ENCODE assay signal across 9 mouse cellular contexts in the genomic region with DNA sequence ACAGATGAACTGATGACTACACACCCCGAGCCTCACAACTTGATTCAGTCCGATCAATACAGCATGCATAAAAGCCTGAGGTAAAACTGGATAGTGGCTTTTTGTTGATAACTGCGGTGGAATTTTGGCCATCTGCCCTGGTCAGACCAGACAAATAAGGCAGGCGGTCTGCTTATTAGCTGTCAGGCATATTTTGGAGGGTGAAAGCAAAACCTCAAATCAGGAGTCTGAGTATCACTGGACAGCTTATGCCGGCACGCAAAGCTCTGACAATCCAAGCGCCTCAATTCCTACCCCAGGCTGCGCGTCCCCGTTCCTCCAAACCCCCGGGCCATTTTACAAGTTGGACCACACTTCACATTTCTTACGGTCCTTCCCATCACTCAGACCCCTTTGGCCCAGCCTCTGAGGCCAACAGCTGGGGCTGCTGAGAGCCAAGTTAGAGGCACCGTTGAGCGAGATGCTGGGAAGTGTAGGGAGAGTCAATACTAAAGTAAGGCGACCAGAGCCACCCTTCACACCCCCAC. TPM values are rescaled to one million over a fixed set of nuclear protein-coding genes. Genes with fewer than 3 reads are reported as not detected.
A peak's percentile ranks its signal among the peaks of the same experiment; 100 is the strongest.
DNase-seq lines count a peak whose midpoint lies in the region; ATAC-seq and TF ChIP-seq lines count a peak whose summit lies in the region.
"Had no signal": no experiment of that assay in that cellular context is flagged by ENCODE, and none has a peak within 500 bp of the region (broad histone marks: within the 10 kb centered on the region; RNA-seq: fewer than 3 reads in every experiment).

No protein-coding gene starts in this region.

- no peak for TF ChIP-seq CTCF in lung, postnatal 0 days (IDR thresholded peaks at IDR 0.05)
- no peak for TF ChIP-seq CTCF in stomach, postnatal 0 days (IDR thresholded peaks at IDR 0.05; ENCODE audit: low read depth)

- no peak for DNase-seq in kidney, adult 8-10 months
- peak; percentile 30 to 44 for DNase-seq in cerebellum, adult 18-20 months
- peak; percentile 41 for DNase-seq in gastrocnemius, postnatal 10 days
- DNase-seq in induced T-regulatory cell, adult 2 months (ENCODE audit: low read depth), result peak; percentile 25
- peak; percentile 36 for DNase-seq in lung, postnatal 0 days (ENCODE audit: low spot score)
- DNase-seq in stomach, postnatal 0 days (ENCODE audit: low spot score), result no peak
- DNase-seq in right cerebral cortex, adult 18-20 months, result no peak

- H3K36me3 ChIP-seq in kidney, embryonic 14.5 days (ENCODE audit: control insufficient read depth, insufficient read depth, low read length), result no peaks in the 10 kb centered on the region
- H3K36me3 ChIP-seq in lung, postnatal 0 days (ENCODE audit: insufficient read depth, low read length), result no peaks in the 10 kb centered on the region
- no peaks in the 10 kb centered on the region for H3K36me3 ChIP-seq in stomach, postnatal 0 days (ENCODE audit: control insufficient read depth, insufficient read depth, low read length)

- 6% methylated on average over 15 of the region's 15 CpGs for WGBS in kidney, embryonic 14.5 days
- 4% methylated on average over 15 of the region's 15 CpGs for WGBS in lung, postnatal 0 days
- 3% methylated on average over 15 of the region's 15 CpGs for WGBS in stomach, postnatal 0 days

- H3K9ac ChIP-seq in kidney, embryonic 14.5 days (ENCODE audit: low read depth, low read length), result peak overlapping the region; percentile 68
- H3K9ac ChIP-seq in lung, postnatal 0 days (replicated peaks; ENCODE audit: low read depth), result peak overlapping the region; percentile 35
- peak overlapping the region; percentile 65 for H3K9ac ChIP-seq in stomach, postnatal 0 days (ENCODE audit: low read length)

- no peaks in the 10 kb centered on the region for H3K27me3 ChIP-seq in kidney, embryonic 14.5 days (ENCODE audit: control insufficient read depth, insufficient read depth, low read length)
- H3K27me3 ChIP-seq in lung, postnatal 0 days (replicated peaks; ENCODE audit: insufficient read depth, low read length), result no peaks in the 10 kb centered on the region
- no peaks in the 10 kb centered on the region for H3K27me3 ChIP-seq in stomach, postnatal 0 days (ENCODE audit: control insufficient read depth, insufficient read depth, low read length)

- H3K4me3 ChIP-seq in kidney, embryonic 14.5 days (ENCODE audit: low read length), result peak overlapping the region; percentile 82
- peak overlapping the region; percentile 68 for H3K4me3 ChIP-seq in lung, postnatal 0 days (ENCODE audit: low read depth, low read length)
- H3K4me3 ChIP-seq in stomach, postnatal 0 days (ENCODE audit: low read depth, low read length), result peak overlapping the region; percentile 68

- peak overlapping the region; percentile 94 for H3K4me2 ChIP-seq in kidney, embryonic 14.5 days (replicated peaks; ENCODE audit: low read depth, low read length)
- peak overlapping the region; percentile 74 for H3K4me2 ChIP-seq in lung, postnatal 0 days (replicated peaks; ENCODE audit: low read depth, low read length)
- peak overlapping the region; percentile 82 for H3K4me2 ChIP-seq in stomach, postnatal 0 days (replicated peaks; ENCODE audit: low read depth)

- no peak for TF ChIP-seq EP300 in lung, postnatal 0 days (IDR thresholded peaks at IDR 0.05)
- no peak for TF ChIP-seq EP300 in stomach, postnatal 0 days (optimal IDR thresholded peaks at IDR 0.05)

- no peak for ATAC-seq in kidney, embryonic 14.5 days (ENCODE audit: low FRiP score, low TSS enrichment)
- ATAC-seq in lung, postnatal 0 days, result no peak
- ATAC-seq in stomach, postnatal 0 days (ENCODE audit: low FRiP score, low TSS enrichment), result no peak

- H3K4me1 ChIP-seq in kidney, embryonic 14.5 days (ENCODE audit: control insufficient read depth, insufficient read depth, low read length), result peaks cover 9% of the 10 kb centered on the region; the same call in 1 of the 2 replicates
- H3K4me1 ChIP-seq in lung, postnatal 0 days (ENCODE audit: insufficient read depth, low read depth, low read length), result no peaks in the 10 kb centered on the region
- H3K4me1 ChIP-seq in stomach, postnatal 0 days (replicated peaks; ENCODE audit: control insufficient read depth, insufficient read depth), result no peaks in the 10 kb centered on the region; the same call in 1 of the 2 replicates

- no peaks in the 10 kb centered on the region for H3K9me3 ChIP-seq in kidney, embryonic 14.5 days (ENCODE audit: control insufficient read depth, low read length)
- H3K9me3 ChIP-seq in lung, postnatal 0 days (ENCODE audit: low read length), result no peaks in the 10 kb centered on the region
- H3K9me3 ChIP-seq in stomach, postnatal 0 days (ENCODE audit: control insufficient read depth, low read length), result no peaks in the 10 kb centered on the region

- no peak overlapping the region for H3K27ac ChIP-seq in kidney, embryonic 14.5 days (ENCODE audit: low read depth, low read length)
- peak overlapping the region; percentile 28 for H3K27ac ChIP-seq in lung, postnatal 0 days (ENCODE audit: low read length)
- H3K27ac ChIP-seq in stomach, postnatal 0 days (replicated peaks), result peak overlapping the region; percentile 56

RNA-seq across cellular contexts. Expression of a gene that starts 0.8 kb away (rescaled TPM):
- polyA plus RNA-seq in kidney, embryonic 14.5 days (2014; fragmentation: Nextera tagmentation; extraction: Ambion mirVana), result 34.9 and 61.7 TPM in 2 replicates
- 10 to 100 TPM; 82.8 to 92.7 TPM for total RNA-seq in gastrocnemius, postnatal 10 days (2021)
- polyA plus RNA-seq in lung, postnatal 0 days (2015; fragmentation: Nextera tagmentation; extraction: Ambion mirVana), result 17.7 and 20.8 TPM in 2 replicates
- 4.9 and 7.3 TPM in 2 replicates for polyA plus RNA-seq in stomach, postnatal 0 days (2015; fragmentation: Nextera tagmentation; extraction: Ambion mirVana)

RNA-seq across cellular contexts. Expression of a gene that starts 19.3 kb away (rescaled TPM):
- polyA plus RNA-seq in kidney, embryonic 14.5 days (2014; fragmentation: Nextera tagmentation; extraction: Ambion mirVana), result not detected in 2 replicates
- total RNA-seq in gastrocnemius, postnatal 10 days (2021), result not detected
- not detected in 2 replicates for polyA plus RNA-seq in lung, postnatal 0 days (2015; fragmentation: Nextera tagmentation; extraction: Ambion mirVana)
- polyA plus RNA-seq in stomach, postnatal 0 days (2015; fragmentation: Nextera tagmentation; extraction: Ambion mirVana), result not detected in 2 replicates
- polyA plus RNA-seq: large intestine, adult 2 months had no signal

RNA-seq across cellular contexts. Expression of a gene that starts 28.8 kb away (rescaled TPM):
- 0.43 and 2.3 TPM in 2 replicates for polyA plus RNA-seq in kidney, embryonic 14.5 days (2014; fragmentation: Nextera tagmentation; extraction: Ambion mirVana)
- total RNA-seq in gastrocnemius, postnatal 10 days (2021), result 1 to 10 TPM; 1.7 to 3.2 TPM
- 0.71 and 0.84 TPM in 2 replicates for polyA plus RNA-seq in lung, postnatal 0 days (2015; fragmentation: Nextera tagmentation; extraction: Ambion mirVana)
- 1.7 and 2.8 TPM in 2 replicates for polyA plus RNA-seq in stomach, postnatal 0 days (2015; fragmentation: Nextera tagmentation; extraction: Ambion mirVana)

Comparison
In these comparisons a context has a peak if more than half of its experiments do, and no peak if none do; other contexts are left out.
1. DNase-seq: peak in cerebellum, adult 18-20 months (2 of 2), gastrocnemius, postnatal 10 days (single experiment), induced T-regulatory cell, adult 2 months (single experiment) and lung, postnatal 0 days (single experiment); none in kidney, adult 8-10 months (0 of 2), stomach, postnatal 0 days (single experiment) and right cerebral cortex, adult 18-20 months (single experiment).
2. Peak in every context shown above with its lines, with median percentiles within 50 percentile points of each other: H3K4me2 ChIP-seq, H3K4me3 ChIP-seq and H3K9ac ChIP-seq.